Mouse (Mus musculus) midbrain, embryonic 13.5 days (tissue): ENCODE measurements around the gene Kcnj5. TPM values are rescaled to one million over a fixed set of nuclear protein-coding genes. Genes with fewer than 3 reads are reported as not detected.

Source experiments
- ATAC-seq: fragments of 200-750 bp; cut with Nextera tagmentation; 2 replicates; pipeline ENCODE4 v1.8.0; 2017; ENCODE audit warnings: mild to moderate bottlenecking, moderate TSS enrichment, moderate library complexity
- H3K27ac ChIP-seq: fragments of 300-500 bp; sonication (generic); 2 replicates; pipeline ENCODE4 v1.5.1; 2015; ENCODE audit warnings: inconsistent platforms, mild to moderate bottlenecking, moderate library complexity
- H3K27me3 ChIP-seq: fragments of 300-500 bp; sonication (generic); 2 replicates; pipeline ENCODE4 v1.6.1; 2015; ENCODE audit warnings: mild to moderate bottlenecking, inconsistent platforms
- H3K36me3 ChIP-seq: fragments of 300-500 bp; sonication (generic); 2 replicates; pipeline ENCODE4 v1.6.1; 2015; ENCODE audit warnings: mild to moderate bottlenecking, inconsistent platforms
- H3K4me1 ChIP-seq: fragments of 300-500 bp; sonication (generic); replicated peaks from 2 replicates; pipeline ENCODE4 v1.6.1; 2015; ENCODE audit warnings: inconsistent platforms
- H3K4me2 ChIP-seq: fragments of 300-500 bp; sonication (generic); replicated peaks from 2 replicates; pipeline ENCODE4 v1.6.1; 2015; ENCODE audit warnings: moderate library complexity, mild to moderate bottlenecking, inconsistent platforms
- H3K4me3 ChIP-seq: fragments of 300-500 bp; sonication (generic); replicated peaks from 2 replicates; pipeline ENCODE4 v1.5.1; 2015; ENCODE audit warnings: mild to moderate bottlenecking, inconsistent platforms
- H3K9ac ChIP-seq: fragments of 300-500 bp; sonication (generic); replicated peaks from 2 replicates; pipeline ENCODE4 v1.6.1; 2015; ENCODE audit warnings: mild to moderate bottlenecking, inconsistent platforms
- H3K9me3 ChIP-seq: fragments of 300-500 bp; sonication (generic); 2 replicates; pipeline ENCODE4 v1.6.1; 2016; ENCODE audit warnings: mild to moderate bottlenecking, inconsistent platforms
- WGBS: fragments of 180-500 bp; shearing (Covaris S2); methylation state at CpG from one replicate; pipeline ENCODE4 v1.1.7; 2015; 5-methylcytosine and 5-hydroxymethylcytosine counted together
- polyA plus RNA-seq: library from polyadenylated mRNA; unstranded; fragments of >200 nt; fragmentation: Nextera tagmentation; extraction: Ambion mirVana; gene quantifications from 2 replicates; pipeline ENCODE4 v1.2.1, GENCODE M21; 2015

The Kcnj5 gene
- 0.55 and 0.86 TPM in 2 replicates for polyA plus RNA-seq

- Histone ChIP-seq H3K9ac (peak within 1 kb of the TSS; percentile 60), H3K36me3 (no peaks in the 10 kb centered on the region), H3K4me2 (peak within 1 kb of the TSS; percentile 64), H3K27ac (no peak within 1 kb of the TSS), H3K4me1 (peaks cover 16% of the 10 kb centered on the region), H3K9me3 (no peaks in the 10 kb centered on the region), H3K4me3 (peak within 1 kb of the TSS; percentile 36), H3K27me3 (peaks cover 52% of the 10 kb centered on the region)
- WGBS, result 2% methylated on average over 19 of the region's 20 CpGs
- ATAC-seq, result peak; percentile 68
Measured at GRCm38 (mm10) chr9:32344051-32344450, at the start of gene Kcnj5. Kcnj5 (minus strand) TSS chr9:32344350.

GRCm38 (mm10) chr9:32392716-32393115 is 48.6 kb upstream of the Kcnj5 start:
- Histone ChIP-seq H3K4me1 (no peaks in the 10 kb centered on the region), H3K27ac (no peak overlapping the region), H3K4me2 (no peak overlapping the region), H3K4me3 (no peak overlapping the region), H3K36me3 (no peaks in the 10 kb centered on the region), H3K9me3 (no peaks in the 10 kb centered on the region), H3K9ac (no peak overlapping the region), H3K27me3 (no peaks in the 10 kb centered on the region)
- ATAC-seq, result no peak
- 81% methylated on average over 6 of the region's 6 CpGs for WGBS

DNA sequence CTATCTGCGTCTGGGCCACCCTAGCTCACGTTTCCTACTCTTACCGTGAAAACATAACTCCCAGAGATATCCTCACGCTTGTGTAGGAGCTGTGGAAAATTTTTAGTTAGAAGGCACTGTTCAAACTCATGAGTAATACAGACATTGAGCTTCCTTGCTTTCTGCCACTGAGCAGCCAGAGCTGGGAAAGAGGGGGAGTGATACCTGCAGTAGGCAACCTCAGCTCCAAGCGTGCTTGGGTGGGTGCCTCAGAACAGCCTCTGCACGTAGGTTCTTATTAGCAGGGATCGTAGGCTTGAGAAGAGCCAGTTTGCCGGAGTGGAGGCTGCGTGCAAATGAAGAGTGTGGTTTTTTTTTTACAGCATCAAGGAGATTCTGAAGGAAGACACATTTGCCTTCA is 47.6 kb upstream of the Kcnj5 start:
- Histone ChIP-seq H3K36me3 (no peaks in the 10 kb centered on the region), H3K4me2 (no peak overlapping the region), H3K27ac (no peak overlapping the region), H3K4me3 (no peak overlapping the region), H3K27me3 (no peaks in the 10 kb centered on the region), H3K4me1 (no peaks in the 10 kb centered on the region), H3K9ac (no peak overlapping the region), H3K9me3 (no peaks in the 10 kb centered on the region)
- WGBS, result 85% methylated on average over 9 of the region's 9 CpGs
- no peak for ATAC-seq

DNA sequence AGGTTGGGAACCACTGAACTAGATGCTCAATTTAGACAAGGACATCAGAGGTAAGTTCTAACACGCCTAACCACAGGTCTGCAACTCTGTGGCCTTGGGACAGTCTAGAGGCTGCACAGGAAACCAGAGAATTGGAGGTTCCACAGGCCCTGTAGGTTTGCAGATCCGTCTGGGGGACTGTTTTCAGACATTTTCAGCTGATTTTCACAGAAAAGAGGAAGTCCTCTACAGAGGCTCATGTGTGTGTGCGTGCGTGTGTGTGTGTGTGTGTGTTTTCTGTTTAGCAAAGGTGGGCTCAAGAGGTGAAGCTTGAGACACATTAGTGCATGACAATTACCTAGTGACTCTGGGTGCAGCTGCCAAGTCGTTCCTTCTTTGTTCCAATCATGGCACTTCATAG is 46.9 kb upstream of the Kcnj5 start:
- Histone ChIP-seq H3K36me3 (no peaks in the 10 kb centered on the region), H3K9me3 (no peaks in the 10 kb centered on the region), H3K4me3 (no peak overlapping the region), H3K4me1 (no peaks in the 10 kb centered on the region), H3K4me2 (no peak overlapping the region), H3K27ac (no peak overlapping the region), H3K9ac (no peak overlapping the region), H3K27me3 (no peaks in the 10 kb centered on the region)
- WGBS, result 84% methylated on average over 5 of the region's 5 CpGs
- no peak for ATAC-seq

- Histone ChIP-seq H3K27ac (no peak overlapping the region), H3K36me3 (no peaks in the 10 kb centered on the region), H3K4me3 (no peak overlapping the region), H3K9ac (no peak overlapping the region), H3K4me2 (no peak overlapping the region), H3K4me1 (no peaks in the 10 kb centered on the region), H3K9me3 (no peaks in the 10 kb centered on the region), H3K27me3 (no peaks in the 10 kb centered on the region)
- WGBS, result 96% methylated on average over 1 of the region's 1 CpGs
- ATAC-seq, result no peak
Measured at GRCm38 (mm10) chr9:32388120-32388519, 44.0 kb upstream of the Kcnj5 start.

- no peaks in the 10 kb centered on the region for H3K36me3 ChIP-seq
- no peak for ATAC-seq
- H3K9me3 ChIP-seq, result no peaks in the 10 kb centered on the region
- no peaks in the 10 kb centered on the region for H3K27me3 ChIP-seq
- H3K9ac ChIP-seq, result no peak overlapping the region
- H3K4me1 ChIP-seq, result no peaks in the 10 kb centered on the region
- H3K4me3 ChIP-seq, result no peak overlapping the region
- 81% methylated on average over 4 of the region's 4 CpGs for WGBS
- no peak overlapping the region for H3K27ac ChIP-seq
- H3K4me2 ChIP-seq, result no peak overlapping the region
Measured at GRCm38 (mm10) chr9:32384906-32385305, 40.8 kb upstream of the Kcnj5 start.

DNA sequence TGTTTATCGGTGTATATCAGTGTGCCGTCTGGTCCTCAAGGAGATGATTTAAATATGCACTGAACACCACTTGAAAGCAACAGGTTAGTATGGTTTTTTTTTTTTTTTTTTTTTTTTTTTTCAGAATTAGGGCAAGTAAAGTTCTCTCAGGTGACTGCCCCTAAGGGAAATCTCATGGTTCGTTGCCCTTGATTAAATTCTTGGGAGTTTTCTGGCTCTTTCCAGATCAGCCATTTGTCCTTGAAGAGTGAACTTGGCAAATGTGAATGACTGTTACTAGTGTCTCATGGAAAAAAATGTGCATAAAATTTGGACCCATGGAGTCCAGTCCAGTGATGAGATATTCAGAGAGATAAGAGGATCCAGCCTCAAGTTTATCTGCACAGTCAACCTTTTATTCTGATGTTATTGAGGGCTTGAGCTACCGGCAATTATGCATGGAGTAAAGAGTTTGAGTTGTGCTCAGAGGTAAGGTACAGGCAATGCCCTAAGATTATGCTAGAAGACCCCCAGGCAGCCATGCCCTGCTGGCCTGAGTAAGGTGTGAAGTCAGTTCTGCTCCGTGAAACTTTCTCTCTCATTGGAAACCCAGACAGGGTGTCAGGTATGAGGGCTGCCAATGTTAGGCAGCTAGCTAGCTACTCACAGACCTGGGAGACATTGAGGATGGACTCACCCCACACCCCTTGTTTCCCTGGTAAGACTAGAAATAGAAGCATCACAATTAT is 32.9 kb upstream of the Kcnj5 start:
- Histone ChIP-seq H3K9me3 (no peaks in the 10 kb centered on the region), H3K36me3 (no peaks in the 10 kb centered on the region), H3K27ac (no peak overlapping the region), H3K27me3 (no peaks in the 10 kb centered on the region), H3K4me3 (no peak overlapping the region), H3K4me1 (no peaks in the 10 kb centered on the region), H3K9ac (no peak overlapping the region), H3K4me2 (no peak overlapping the region)
- WGBS, result 92% methylated on average over 5 of the region's 5 CpGs
- ATAC-seq, result no peak

GRCm38 (mm10) chr9:32376031-32376430 is 31.9 kb upstream of the Kcnj5 start:
- ATAC-seq, result no peak
- Histone ChIP-seq H3K9me3 (no peaks in the 10 kb centered on the region), H3K36me3 (no peaks in the 10 kb centered on the region), H3K4me3 (no peak overlapping the region), H3K27ac (no peak overlapping the region), H3K27me3 (no peaks in the 10 kb centered on the region), H3K4me2 (no peak overlapping the region), H3K9ac (no peak overlapping the region), H3K4me1 (no peaks in the 10 kb centered on the region)
- 92% methylated on average over 7 of the region's 7 CpGs for WGBS

DNA sequence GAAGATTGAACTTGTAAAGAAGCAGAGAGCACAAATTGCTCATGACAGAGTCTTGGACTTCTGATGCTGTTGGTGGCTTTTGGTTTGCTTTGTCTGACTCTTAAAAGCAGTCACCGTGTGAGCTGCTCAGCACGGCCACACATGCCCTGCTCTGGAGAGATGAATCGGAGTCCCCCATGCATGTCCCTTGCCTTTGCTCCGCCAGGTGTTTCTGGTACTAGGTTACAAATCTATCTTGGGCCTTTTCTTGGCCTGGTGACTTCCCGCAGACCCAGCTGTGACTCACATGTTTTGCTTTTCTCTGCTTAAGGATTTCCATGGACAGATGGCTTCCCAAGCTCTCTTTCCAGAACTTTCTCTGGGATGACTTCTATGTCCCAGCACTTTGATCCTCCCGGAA is 29.5 kb upstream of the Kcnj5 start:
- no peak overlapping the region for H3K4me3 ChIP-seq
- no peak for ATAC-seq
- H3K9me3 ChIP-seq, result no peaks in the 10 kb centered on the region
- H3K9ac ChIP-seq, result no peak overlapping the region
- WGBS, result 92% methylated on average over 6 of the region's 6 CpGs
- H3K36me3 ChIP-seq, result no peaks in the 10 kb centered on the region
- H3K4me2 ChIP-seq, result no peak overlapping the region
- H3K27me3 ChIP-seq, result no peaks in the 10 kb centered on the region
- no peak overlapping the region for H3K27ac ChIP-seq
- peaks cover 8% of the 10 kb centered on the region; the same call in 1 of the 2 replicates for H3K4me1 ChIP-seq

- Histone ChIP-seq H3K9me3 (no peaks in the 10 kb centered on the region), H3K27ac (no peak within 1 kb of the TSS), H3K4me3 (no peak within 1 kb of the TSS), H3K4me1 (peaks cover 10% of the 10 kb centered on the region; the same call in 1 of the 2 replicates), H3K4me2 (no peak within 1 kb of the TSS), H3K36me3 (no peaks in the 10 kb centered on the region), H3K9ac (no peak within 1 kb of the TSS), H3K27me3 (no peaks in the 10 kb centered on the region)
- 88% methylated on average over 6 of the region's 6 CpGs for WGBS
- ATAC-seq, result no peak
Measured at GRCm38 (mm10) chr9:32372202-32372601, 28.1 kb upstream of the Kcnj5 start, which contains the start of gene Kcnj1. Kcnj1 (plus strand) TSS chr9:32372493.

DNA sequence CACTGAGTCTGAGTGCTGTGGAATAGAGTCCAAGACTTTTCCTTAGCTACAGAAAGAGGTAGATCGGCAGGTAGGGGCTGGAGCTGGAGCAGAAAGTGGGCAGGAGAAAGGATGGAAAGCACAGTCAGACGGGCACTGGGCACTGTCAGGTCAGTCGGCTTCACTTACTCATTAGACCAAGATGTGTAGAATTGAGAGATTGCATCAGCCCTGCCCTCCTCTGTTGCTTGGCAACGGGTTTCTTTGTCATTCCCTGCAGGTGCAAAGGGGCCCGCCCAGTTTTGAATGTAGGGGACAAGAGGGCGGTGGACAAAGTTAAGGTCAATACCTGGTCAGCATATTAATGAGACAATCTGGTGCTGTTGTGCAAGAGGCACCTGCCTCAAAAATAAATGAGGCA is 25.2 kb upstream of the Kcnj5 start:
- H3K27ac ChIP-seq, result no peak overlapping the region
- WGBS, result 26% methylated on average over 6 of the region's 6 CpGs
- H3K4me3 ChIP-seq, result no peak overlapping the region
- no peaks in the 10 kb centered on the region for H3K36me3 ChIP-seq
- no peaks in the 10 kb centered on the region for H3K9me3 ChIP-seq
- H3K27me3 ChIP-seq, result no peaks in the 10 kb centered on the region
- ATAC-seq, result no peak
- H3K4me1 ChIP-seq, result peaks cover 10% of the 10 kb centered on the region; the same call in 1 of the 2 replicates
- no peak overlapping the region for H3K9ac ChIP-seq
- no peak overlapping the region for H3K4me2 ChIP-seq

DNA sequence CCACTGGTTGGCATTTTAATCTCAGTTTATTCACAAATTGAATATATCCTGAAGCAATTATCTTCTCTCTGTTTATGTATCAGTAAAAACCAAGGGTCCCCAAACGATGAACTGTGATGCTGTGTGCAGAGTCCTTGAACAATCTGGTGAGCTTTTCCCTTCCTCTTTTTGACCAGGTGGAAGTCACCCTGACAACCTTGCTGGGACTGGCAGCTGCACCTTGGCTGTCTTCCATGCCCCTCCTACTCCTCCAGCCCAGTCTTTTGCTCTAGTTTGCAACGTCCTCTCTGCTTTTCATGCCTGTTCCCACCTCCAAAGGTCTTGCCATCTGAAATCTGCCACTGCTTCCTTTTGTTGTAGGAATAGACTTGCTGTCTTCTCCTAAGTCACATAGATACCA is 24.7 kb upstream of the Kcnj5 start:
- no peak overlapping the region for H3K4me2 ChIP-seq
- no peak for ATAC-seq
- WGBS, result 37% methylated on average over 2 of the region's 2 CpGs
- H3K27ac ChIP-seq, result no peak overlapping the region
- H3K4me3 ChIP-seq, result no peak overlapping the region
- H3K27me3 ChIP-seq, result no peaks in the 10 kb centered on the region
- no peaks in the 10 kb centered on the region for H3K36me3 ChIP-seq
- H3K9ac ChIP-seq, result no peak overlapping the region
- H3K9me3 ChIP-seq, result no peaks in the 10 kb centered on the region
- H3K4me1 ChIP-seq, result peaks cover 10% of the 10 kb centered on the region; the same call in 1 of the 2 replicates

DNA sequence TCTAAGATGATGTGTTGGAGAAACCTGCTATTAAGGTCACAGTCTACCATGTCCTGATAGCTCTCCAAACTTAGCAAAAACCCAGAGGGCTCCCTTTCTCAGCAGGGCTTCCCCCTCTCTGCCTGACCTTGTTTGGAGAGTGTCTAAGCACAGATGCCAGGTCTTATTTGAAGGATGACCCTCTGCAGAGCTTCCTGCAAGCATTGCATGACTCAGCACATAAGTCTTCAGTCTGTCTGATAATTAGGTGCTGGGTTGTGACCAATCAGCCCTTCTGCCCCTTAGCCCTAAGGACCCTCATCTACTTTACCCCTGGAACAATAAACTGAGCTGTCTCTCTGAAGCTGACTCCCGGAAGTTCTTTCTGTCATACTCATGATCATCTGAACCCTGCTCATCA is 16.6 kb upstream of the Kcnj5 start:
- WGBS, result 90% methylated on average over 1 of the region's 1 CpGs
- Histone ChIP-seq H3K4me2 (no peak overlapping the region), H3K4me1 (no peaks in the 10 kb centered on the region), H3K36me3 (no peaks in the 10 kb centered on the region), H3K9me3 (no peaks in the 10 kb centered on the region), H3K27ac (no peak overlapping the region), H3K4me3 (no peak overlapping the region), H3K9ac (no peak overlapping the region), H3K27me3 (no peaks in the 10 kb centered on the region)
- ATAC-seq, result no peak
